Mouse (Mus musculus) liver, embryonic 14.5 days (tissue): ENCODE measurements around the gene Gm49366.

ENCODE experiments used
- CTCF ChIP-seq: IDR thresholded peaks from 2 replicates; pipeline ENCODE4 v1.5.1; 2016; ENCODE audit warnings: antibody characterized with exemption, low read depth, control low read depth
- EP300 ChIP-seq: IDR thresholded peaks from 2 replicates; pipeline ENCODE4 v1.6.1; 2016; ENCODE audit warnings: antibody characterized with exemption, low read depth

- TF ChIP-seq EP300 (no peak), CTCF (no peak)
Measured at GRCm38 (mm10) chr12:84003866-84004265, 34.9 kb upstream of the Gm49366 start.
